Mouse (Mus musculus) small intestine, adult 10 weeks (tissue): Measurements from ENCODE around the gene Fbp2. TPM values are rescaled to one million over a fixed set of nuclear protein-coding genes. Genes with fewer than 3 reads are reported as not detected.

ENCODE experiments used
- polyA plus RNA-seq: library from polyadenylated mRNA; stranded (reverse); fragments of 350-450 nt; fragmentation: Illumina TruSeq; extraction: RNeasy Lipid Tissue Mini Kit (QIAGEN cat#74804); gene quantifications from one replicate; pipeline ENCODE4 v1.2.3, GENCODE M21; 2014; ENCODE audit warnings: low replicate concordance

Gene Fbp2
- 115 TPM for polyA plus RNA-seq

GRCm38 (mm10) chr13:62857941-62858915 is at the start of gene Fbp2:
Gene Fbp2 (minus strand): TSS chr13:62858422.

GRCm38 (mm10) chr13:62887712-62888441 is 29.7 kb upstream of the Fbp2 start, which contains the start of gene Fbp1:
Gene Fbp1 (minus strand): TSS chr13:62888282.

Other genes starting within 250 kb of the Fbp2 start
- gene 6720489N17Rik, start 234.2 kb downstream of the Fbp2 start, polyA plus RNA-seq: 11.5 TPM
- 32.2 TPM for gene Platr25, start 97.7 kb downstream of the Fbp2 start, polyA plus RNA-seq
- 10.4 TPM for gene Gm5141, start 72.6 kb downstream of the Fbp2 start, polyA plus RNA-seq
- 59.9 TPM for gene Fbp1, start 29.9 kb upstream of the Fbp2 start, polyA plus RNA-seq
- 24.2 TPM for gene 2010111I01Rik, start 106.5 kb upstream of the Fbp2 start, polyA plus RNA-seq